Mouse (Mus musculus) lung, adult 2 months (tissue): ENCODE measurements around the gene Gm30302.

Experiments used
- CTCF ChIP-seq: fragments of 200-500 bp; IDR thresholded peaks from 2 replicates; pipeline ENCODE4 v1.5.1; 2011; ENCODE audit warnings: mild to moderate bottlenecking, low read length, control low read depth; ENCODE audit not compliant: insufficient read depth
- POLR2A ChIP-seq: fragments of 200-500 bp; IDR thresholded peaks from 2 replicates; pipeline ENCODE4 v1.6.1; 2011; ENCODE audit warnings: low read depth, mild to moderate bottlenecking, control low read depth, low read length, borderline replicate concordance; ENCODE audit errors: extremely low read depth

DNA sequence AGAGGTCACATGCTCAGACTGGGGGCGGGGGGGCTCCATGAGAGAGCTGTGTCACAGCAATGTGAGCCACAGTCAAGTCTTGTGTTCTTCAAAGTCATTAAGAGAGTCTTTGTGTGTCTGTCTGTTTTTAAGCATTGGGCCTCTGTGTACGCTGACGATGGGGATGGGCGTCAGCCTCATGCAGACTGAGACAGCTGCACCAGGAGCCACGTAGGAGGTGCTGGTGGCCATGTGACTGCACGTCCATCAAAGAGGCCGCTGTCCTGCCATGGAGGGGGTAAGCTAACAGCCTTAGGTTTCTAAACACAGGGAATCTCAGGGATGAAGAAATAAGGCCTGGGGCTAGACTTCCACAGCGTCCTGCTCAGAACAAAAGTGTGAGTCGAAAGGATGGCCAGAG lies 32.5 kb downstream of the Gm30302 start:
- no peak for TF ChIP-seq POLR2A
- no peak for TF ChIP-seq CTCF
